Mouse (Mus musculus): ENCODE data around the gene Qtrt1. TPM values are rescaled to one million over a fixed set of nuclear protein-coding genes. Genes with fewer than 3 reads are reported as not detected.
A peak's percentile ranks its signal among the peaks of the same experiment; 100 is the strongest.

Qtrt1 gene
- total and polyA plus RNA-seq, 2 experiments from 2014 or later: 38.6 to 46.7 TPM

DNA sequence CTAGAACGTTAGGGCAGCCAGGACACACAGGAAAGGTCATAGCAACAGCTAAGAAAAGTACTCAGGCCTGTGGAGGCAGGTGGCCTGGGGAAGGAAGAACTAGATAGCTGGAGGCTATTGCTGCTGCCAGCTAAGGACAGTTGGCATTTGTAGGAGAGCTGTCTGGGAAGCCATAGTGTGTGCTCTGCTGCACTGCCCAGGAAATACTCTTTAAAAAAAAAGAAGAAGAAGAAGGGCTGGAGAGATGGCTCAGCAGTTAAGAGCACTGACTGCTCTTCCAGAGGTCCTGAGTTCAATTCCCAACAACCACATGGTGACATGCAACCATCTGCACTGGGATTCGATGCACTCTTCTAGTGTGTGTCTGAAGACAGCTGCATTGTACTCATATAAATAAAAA lies 41.8 kb downstream of the Qtrt1 start:
- WGBS: 92% methylated on average over 2 of the region's 2 CpGs
- no peak overlapping the region for H3K27ac ChIP-seq
- no peaks in the 10 kb centered on the region; the same call in 1 of the 2 replicates for H3K4me1 ChIP-seq (ENCODE audit: insufficient read depth, low read length)

DNA sequence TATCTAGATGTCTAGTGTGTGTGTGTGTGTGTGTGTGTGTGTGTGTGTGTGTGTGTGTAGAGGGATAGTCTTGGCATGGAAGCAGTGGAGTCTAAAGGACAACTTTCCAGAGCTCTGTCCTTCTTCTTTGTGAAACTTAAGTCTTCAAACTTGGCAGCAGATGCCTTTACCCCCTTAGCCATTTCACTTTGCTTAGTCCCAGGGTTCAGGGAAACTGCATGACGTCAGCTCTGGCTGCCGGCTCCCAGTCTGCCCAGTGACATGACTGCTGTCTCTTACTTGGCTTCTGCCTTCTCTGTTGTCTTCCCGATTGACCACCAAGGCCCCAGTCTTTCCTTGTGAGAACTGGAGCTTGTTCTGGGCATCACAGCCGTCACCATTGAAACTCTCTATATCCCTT lies 42.9 kb downstream of the Qtrt1 start:
- DNase-seq (ENCODE audit: low spot score) (no peak), ATAC-seq (peak; percentile 25; the same call in 1 of the 2 replicates)
- H3K36me3 ChIP-seq (ENCODE audit: insufficient read depth, low read length): no peaks in the 10 kb centered on the region
- no peak overlapping the region for H3K4me3 ChIP-seq (ENCODE audit: low read length)
- no peak overlapping the region for H3K27ac ChIP-seq
- H3K27me3 ChIP-seq (ENCODE audit: insufficient read depth, low read length): no peaks in the 10 kb centered on the region
- no peak overlapping the region for H3K4me2 ChIP-seq (ENCODE audit: low read depth, low read length)
- WGBS: 68% methylated on average over 4 of the region's 4 CpGs
- no peaks in the 10 kb centered on the region; the same call in 1 of the 2 replicates for H3K4me1 ChIP-seq (ENCODE audit: insufficient read depth, low read length)
- TF ChIP-seq CTCF (IDR thresholded peaks at IDR 0.05; ENCODE audit: low read depth): no peak
- no peaks in the 10 kb centered on the region for H3K9me3 ChIP-seq (ENCODE audit: low read length)
- H3K9ac ChIP-seq (replicated peaks; ENCODE audit: low read length): no peak overlapping the region

More for the DNA sequence above, 41.8 kb downstream of the Qtrt1 start:
- ATAC-seq (no peak), DNase-seq (ENCODE audit: low spot score) (no peak)
- TF ChIP-seq CTCF (IDR thresholded peaks at IDR 0.05; ENCODE audit: low read depth): no peak
- no peak overlapping the region for H3K9ac ChIP-seq (replicated peaks; ENCODE audit: low read length)
- H3K4me2 ChIP-seq (ENCODE audit: low read depth, low read length): no peak overlapping the region
- H3K9me3 ChIP-seq (ENCODE audit: low read length): no peaks in the 10 kb centered on the region
- no peaks in the 10 kb centered on the region for H3K27me3 ChIP-seq (ENCODE audit: insufficient read depth, low read length)
- H3K4me3 ChIP-seq (ENCODE audit: low read length): no peak overlapping the region
- H3K36me3 ChIP-seq (ENCODE audit: insufficient read depth, low read length): no peaks in the 10 kb centered on the region

DNA sequence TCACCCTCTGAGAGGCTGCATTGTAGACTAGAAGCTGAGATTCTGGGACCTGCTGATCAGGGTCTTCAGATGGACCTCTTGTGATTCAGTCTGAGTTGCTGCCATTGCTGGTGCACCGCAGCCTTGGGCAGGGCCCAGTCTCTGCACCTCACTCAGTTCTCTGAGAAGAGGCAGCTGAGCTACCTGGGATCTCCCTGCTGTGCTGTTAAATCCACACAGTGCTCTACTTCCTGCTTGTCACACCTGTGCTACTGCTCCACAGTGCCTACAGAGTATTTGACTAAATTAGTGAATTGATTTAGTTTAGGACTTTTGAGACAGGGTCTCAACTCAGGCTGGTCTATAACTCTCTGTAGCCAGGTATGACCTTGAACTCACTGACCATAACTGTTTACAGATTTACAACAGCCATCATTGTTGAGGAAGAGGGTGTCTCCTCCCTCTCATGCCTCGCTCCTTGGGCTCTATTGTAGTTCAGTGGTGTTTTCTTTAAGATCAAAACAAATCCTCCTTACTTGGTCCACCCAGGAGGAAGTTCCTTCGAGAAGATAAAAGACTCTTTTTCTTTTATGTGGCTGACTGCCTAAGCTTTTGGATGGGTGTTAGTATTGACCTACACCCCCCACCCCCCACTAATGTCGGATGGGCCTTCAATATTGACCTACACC lies 43.6 kb downstream of the Qtrt1 start:
- no peak overlapping the region for H3K4me2 ChIP-seq (ENCODE audit: low read depth, low read length)
- no peaks in the 10 kb centered on the region for H3K9me3 ChIP-seq (ENCODE audit: low read length)
- no peaks in the 10 kb centered on the region for H3K27me3 ChIP-seq (ENCODE audit: insufficient read depth, low read length)
- H3K36me3 ChIP-seq (ENCODE audit: insufficient read depth, low read length): no peaks in the 10 kb centered on the region
- 64% methylated on average over 4 of the region's 4 CpGs for WGBS
- H3K4me1 ChIP-seq (ENCODE audit: insufficient read depth, low read length): no peaks in the 10 kb centered on the region; the same call in 1 of the 2 replicates
- H3K27ac ChIP-seq: no peak overlapping the region
- no peak overlapping the region for H3K9ac ChIP-seq (replicated peaks; ENCODE audit: low read length)
- TF ChIP-seq CTCF (IDR thresholded peaks at IDR 0.05; ENCODE audit: low read depth): no peak
- H3K4me3 ChIP-seq (ENCODE audit: low read length): no peak overlapping the region
- no peak for ATAC-seq
- no peak for DNase-seq (ENCODE audit: low spot score)

DNA sequence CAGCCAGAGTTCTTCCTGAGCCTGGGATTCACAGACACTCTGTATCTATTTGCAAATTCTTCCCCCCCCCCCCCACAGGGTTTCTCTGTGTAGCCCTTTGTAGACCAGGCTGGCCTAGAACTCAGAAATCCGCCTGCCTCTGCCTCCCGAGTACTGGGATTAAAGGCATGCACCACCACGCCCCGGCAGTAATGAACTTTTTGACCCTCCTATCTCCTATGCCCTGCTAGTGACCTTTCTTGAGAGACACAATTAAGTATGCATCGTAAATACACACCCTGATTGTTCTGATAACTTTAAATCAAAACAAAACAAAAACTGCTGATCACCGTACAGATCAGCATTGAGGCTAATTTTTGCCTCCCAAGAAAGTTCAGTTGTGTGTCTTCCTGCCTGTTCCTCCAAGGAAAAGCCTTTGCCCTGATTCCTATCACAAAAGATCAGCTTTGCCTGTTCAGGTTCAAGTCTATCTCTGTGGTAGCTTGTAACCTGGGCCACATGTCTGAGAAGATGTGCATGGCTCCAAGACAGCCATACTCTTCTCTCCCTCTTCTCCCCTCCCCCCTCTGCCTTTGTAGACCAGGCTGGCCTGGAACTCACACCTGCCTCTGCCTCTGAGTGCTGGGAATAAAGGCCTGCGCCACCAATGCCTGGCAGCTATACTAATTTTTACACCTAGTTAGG lies 44.8 kb downstream of the Qtrt1 start:
- TF ChIP-seq CTCF (IDR thresholded peaks at IDR 0.05; ENCODE audit: low read depth): no peak
- DNase-seq (ENCODE audit: low spot score): no peak
- Histone ChIP-seq H3K36me3 (ENCODE audit: insufficient read depth, low read length) (no peaks in the 10 kb centered on the region), H3K9ac (replicated peaks; ENCODE audit: low read length) (no peak overlapping the region), H3K4me1 (ENCODE audit: insufficient read depth, low read length) (no peaks in the 10 kb centered on the region; the same call in 1 of the 2 replicates), H3K4me2 (ENCODE audit: low read depth, low read length) (no peak overlapping the region), H3K27ac (no peak overlapping the region), H3K27me3 (ENCODE audit: insufficient read depth, low read length) (no peaks in the 10 kb centered on the region), H3K9me3 (ENCODE audit: low read length) (no peaks in the 10 kb centered on the region), H3K4me3 (ENCODE audit: low read length) (no peak overlapping the region)
- no peak for ATAC-seq
- WGBS: 89% methylated on average over 7 of the region's 7 CpGs

DNA sequence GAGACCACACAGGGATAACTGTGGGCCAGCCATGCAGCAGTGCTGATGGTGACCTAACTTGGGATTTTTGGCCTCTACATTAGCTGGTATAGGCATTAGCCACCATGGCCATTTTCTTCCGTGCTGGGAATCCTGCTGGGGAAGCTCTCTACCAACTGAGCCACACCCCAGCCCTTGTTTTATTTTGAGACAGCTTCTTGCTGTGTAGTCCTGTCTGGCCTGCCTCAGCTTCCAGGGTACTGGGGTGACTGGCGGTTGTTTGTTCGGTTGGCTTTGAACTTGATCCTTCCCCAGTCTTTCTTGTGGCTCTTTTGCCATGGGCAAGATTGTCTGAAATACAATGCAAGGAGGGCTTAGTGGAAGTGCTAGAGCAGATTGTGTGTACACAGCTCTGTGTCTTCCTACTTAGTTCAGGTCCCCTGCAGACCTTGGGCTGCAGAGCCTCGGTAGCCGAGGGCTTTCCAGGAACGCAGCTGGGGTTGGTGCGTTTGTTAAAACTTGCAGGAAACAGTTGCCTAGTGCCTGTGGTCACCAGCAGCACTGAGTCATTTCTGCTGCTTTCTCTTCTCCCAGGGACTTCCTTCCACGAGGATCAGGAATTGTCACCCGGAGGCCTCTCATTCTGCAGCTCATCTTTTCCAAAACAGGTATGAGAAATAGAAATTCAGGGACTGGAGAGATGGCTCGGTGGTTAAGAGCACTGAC lies 45.4 kb downstream of the Qtrt1 start:
- no peak overlapping the region for H3K4me2 ChIP-seq (ENCODE audit: low read depth, low read length)
- no peak overlapping the region for H3K9ac ChIP-seq (replicated peaks; ENCODE audit: low read length)
- DNase-seq (ENCODE audit: low spot score) (no peak), ATAC-seq (no peak)
- H3K9me3 ChIP-seq (ENCODE audit: low read length): no peaks in the 10 kb centered on the region
- H3K4me1 ChIP-seq (ENCODE audit: insufficient read depth, low read length): no peaks in the 10 kb centered on the region; the same call in 1 of the 2 replicates
- H3K36me3 ChIP-seq (ENCODE audit: insufficient read depth, low read length): no peaks in the 10 kb centered on the region
- H3K4me3 ChIP-seq (ENCODE audit: low read length): no peak overlapping the region
- no peak for TF ChIP-seq CTCF (IDR thresholded peaks at IDR 0.05; ENCODE audit: low read depth)
- H3K27me3 ChIP-seq (ENCODE audit: insufficient read depth, low read length): no peaks in the 10 kb centered on the region
- 81% methylated on average over 10 of the region's 10 CpGs for WGBS
- no peak overlapping the region for H3K27ac ChIP-seq

DNA sequence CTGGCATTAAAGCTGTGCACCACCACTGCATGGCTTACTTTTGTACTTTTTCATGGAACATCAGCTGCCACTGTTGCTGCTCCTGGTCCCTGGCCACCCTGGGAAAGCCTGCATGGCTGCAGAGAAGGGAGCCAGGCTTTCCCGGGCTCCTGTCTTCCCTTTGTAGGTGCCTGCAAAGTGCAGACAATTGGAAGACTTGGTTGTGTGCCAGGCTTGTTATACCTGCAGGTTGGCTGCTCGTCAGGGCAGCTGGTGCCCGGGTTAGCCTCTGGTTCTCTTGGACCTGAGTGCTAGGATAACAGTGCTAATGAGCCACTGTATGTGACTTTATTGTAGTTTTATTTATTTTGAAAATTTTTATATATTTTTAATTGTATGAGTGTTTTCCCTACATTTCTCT lies 47.2 kb downstream of the Qtrt1 start:
- WGBS: 77% methylated on average over 3 of the region's 3 CpGs
- Histone ChIP-seq H3K4me2 (ENCODE audit: low read depth, low read length) (no peak overlapping the region), H3K36me3 (ENCODE audit: insufficient read depth, low read length) (no peaks in the 10 kb centered on the region), H3K4me1 (ENCODE audit: insufficient read depth, low read length) (no peaks in the 10 kb centered on the region), H3K9me3 (ENCODE audit: low read length) (no peaks in the 10 kb centered on the region), H3K27me3 (ENCODE audit: insufficient read depth, low read length) (no peaks in the 10 kb centered on the region), H3K27ac (no peak overlapping the region), H3K4me3 (ENCODE audit: low read length) (no peak overlapping the region), H3K9ac (replicated peaks; ENCODE audit: low read length) (no peak overlapping the region)
- no peak for ATAC-seq
- DNase-seq (ENCODE audit: low spot score): no peak
- TF ChIP-seq CTCF (IDR thresholded peaks at IDR 0.05; ENCODE audit: low read depth): no peak

Data from hindbrain, postnatal 0 days (tissue).